Mouse (Mus musculus) cerebellum, adult (tissue): ENCODE measurements around the gene Bdh1.
"Not testable (repeated sequence)": the region's sequence is repeated elsewhere in the genome, so short reads cannot be mapped to it uniquely, and the experiment has no call there.

Experiments used
- ATAC-seq: cut with Nextera tagmentation; 2 replicates; pipeline ENCODE4 v1.9.2; 2017; ENCODE audit warnings: mild to moderate bottlenecking, moderate library complexity, mixed read lengths; ENCODE audit not compliant: insufficient number of reproducible peaks, low FRiP score, low TSS enrichment

Gene Bdh1

GRCm38 (mm10) chr16:31460506-31460905 lies 38.4 kb downstream of the Bdh1 start:
- ATAC-seq = 0 out of 2 replicates have a peak, but pooled peaks have one; percentile 0

GRCm38 (mm10) chr16:31461046-31461445 lies 39.0 kb downstream of the Bdh1 start:
- no peak for ATAC-seq

DNA sequence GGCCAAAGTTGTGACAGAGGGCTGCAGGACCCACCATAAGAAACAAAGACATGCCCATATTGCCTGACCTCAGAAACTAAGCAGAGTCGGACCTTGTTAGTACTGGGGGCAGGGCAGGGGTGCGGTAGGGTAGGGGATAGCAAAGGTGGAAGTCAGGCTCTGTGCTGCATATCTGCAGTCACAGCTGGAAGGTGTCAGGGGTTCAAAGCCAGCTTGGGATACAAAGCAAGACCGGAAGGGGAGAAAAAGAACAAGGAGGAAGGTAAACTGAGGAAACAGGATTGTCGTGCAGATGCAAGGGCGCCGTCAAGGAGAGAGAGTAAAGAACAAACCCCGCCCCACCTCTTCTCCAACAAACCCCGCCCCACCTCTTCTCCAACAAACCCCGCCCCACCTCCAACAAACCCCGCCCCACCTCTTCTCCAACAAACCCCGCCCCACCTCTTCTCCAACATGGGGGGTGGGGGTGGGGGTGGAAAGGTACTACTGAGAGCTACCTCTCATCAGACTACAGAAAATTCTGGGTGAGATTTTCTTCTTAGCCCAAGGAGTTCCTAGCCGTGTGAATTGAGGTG lies 40.1 kb downstream of the Bdh1 start:
- ATAC-seq = no peak

DNA sequence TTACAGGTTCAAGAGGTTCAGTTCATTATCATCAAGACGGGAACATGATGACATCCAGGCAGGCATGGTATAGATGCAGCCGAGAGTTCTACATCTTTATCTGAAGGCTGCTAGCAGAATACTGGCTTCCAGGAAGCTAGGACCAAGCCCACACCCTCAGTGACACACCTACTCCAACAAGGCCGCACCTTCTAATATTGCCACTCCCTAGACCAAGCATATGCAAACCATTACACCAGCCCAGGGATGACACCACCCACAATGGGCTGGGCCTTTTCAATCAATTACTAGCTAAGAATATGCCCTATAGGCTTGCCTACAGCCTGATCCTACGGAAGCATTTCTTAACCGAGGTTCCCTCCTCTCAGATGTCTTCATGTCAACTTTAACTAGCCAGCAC lies 42.9 kb downstream of the Bdh1 start:
- no peak for ATAC-seq

DNA sequence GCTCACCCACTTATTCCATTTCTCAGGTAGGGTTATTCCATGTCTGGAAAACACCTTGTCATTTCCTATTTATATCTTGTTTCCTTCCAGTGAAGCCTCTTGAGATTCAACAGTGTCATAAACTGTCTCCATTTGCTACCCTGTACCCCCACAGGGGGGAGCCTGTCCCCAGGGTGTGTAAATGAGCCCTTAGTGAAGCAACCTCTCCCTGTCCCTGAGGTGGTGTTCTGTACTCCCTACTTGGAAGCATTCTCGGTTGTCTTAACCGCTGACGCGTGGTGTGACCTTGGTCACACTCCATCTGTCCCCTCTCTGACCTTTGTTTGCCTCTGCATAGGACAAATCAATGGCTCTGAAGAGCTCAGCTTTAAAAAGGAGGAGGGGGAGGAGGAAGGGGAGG lies 43.5 kb downstream of the Bdh1 start:
- 0 out of 2 replicates have a peak, but pooled peaks have one; percentile 36 for ATAC-seq

GRCm38 (mm10) chr16:31466106-31466505 lies 44.0 kb downstream of the Bdh1 start:
- no peak for ATAC-seq

DNA sequence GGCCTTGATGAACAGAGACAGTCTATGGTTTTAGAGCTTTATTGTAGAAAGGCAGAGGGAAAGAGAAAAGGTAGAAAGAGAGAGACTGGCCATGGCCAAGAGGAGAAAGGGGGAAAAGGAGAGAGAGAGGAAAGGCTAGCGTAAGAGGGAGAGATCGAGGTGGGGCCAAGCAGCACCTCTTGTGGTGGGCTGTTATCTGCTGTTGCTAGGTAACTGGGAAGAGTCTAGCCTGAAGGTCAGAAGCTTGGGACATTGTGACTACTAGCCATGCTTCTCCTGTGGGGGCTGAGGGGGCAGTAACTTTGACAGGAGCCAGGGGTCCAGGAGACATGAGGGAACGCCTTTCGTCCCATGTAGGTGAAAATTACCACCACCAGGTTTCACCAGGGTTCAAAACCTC lies 48.7 kb downstream of the Bdh1 start:
- not testable (repeated sequence) for ATAC-seq

DNA sequence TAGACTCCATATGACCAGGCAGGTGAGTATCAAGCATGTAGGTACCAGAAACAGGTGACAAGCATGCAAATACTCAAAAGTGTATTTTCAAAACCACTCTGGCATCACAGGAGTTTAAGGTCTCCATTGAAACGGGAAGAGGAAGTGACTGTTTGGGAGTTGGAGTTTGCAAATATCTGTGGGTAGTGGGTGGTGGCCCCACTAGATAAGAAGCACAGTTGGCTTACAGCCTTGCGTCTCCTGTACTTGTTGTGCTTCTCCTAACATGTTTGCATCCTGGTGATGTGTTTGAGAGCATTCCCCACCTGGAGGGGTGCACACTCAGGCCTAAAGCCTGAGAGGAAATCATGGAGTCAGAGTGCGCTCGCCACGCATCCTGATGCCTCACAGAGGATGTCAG lies 49.9 kb downstream of the Bdh1 start:
- no peak for ATAC-seq

- no peak for ATAC-seq
Observed at GRCm38 (mm10) chr16:31473226-31473625, 51.1 kb downstream of the Bdh1 start.

- peak; percentile 70 for ATAC-seq
Observed at GRCm38 (mm10) chr16:31475123-31475968, 53.3 kb downstream of the Bdh1 start.

- ATAC-seq = peak; percentile 62; the same call in 1 of the 2 replicates
Observed at GRCm38 (mm10) chr16:31476872-31477603, 55.0 kb downstream of the Bdh1 start.

DNA sequence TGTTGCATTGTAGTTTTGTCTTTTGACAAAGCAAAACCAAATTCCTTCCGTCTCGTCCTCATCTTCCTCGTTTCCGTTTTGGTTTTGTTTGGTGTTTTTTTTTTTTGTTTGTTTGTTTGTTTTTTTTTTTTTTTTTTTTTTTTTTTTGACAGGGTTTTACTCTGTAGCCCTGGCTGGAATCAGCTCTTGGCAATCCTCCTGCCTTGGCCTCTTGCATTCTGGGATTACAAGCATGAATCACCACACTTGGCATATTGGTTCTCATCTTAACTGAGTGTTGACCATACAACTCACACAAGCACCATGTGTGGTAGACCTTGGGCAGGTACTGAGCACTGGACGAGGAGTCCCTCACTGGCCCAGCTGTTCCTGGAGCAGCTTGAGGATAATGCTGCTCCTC lies 63.3 kb downstream of the Bdh1 start:
- no peak for ATAC-seq

GRCm38 (mm10) chr16:31487266-31487665 lies 65.2 kb downstream of the Bdh1 start:
- no peak for ATAC-seq

GRCm38 (mm10) chr16:31489096-31489495 lies 67.0 kb downstream of the Bdh1 start:
- ATAC-seq = no peak

DNA sequence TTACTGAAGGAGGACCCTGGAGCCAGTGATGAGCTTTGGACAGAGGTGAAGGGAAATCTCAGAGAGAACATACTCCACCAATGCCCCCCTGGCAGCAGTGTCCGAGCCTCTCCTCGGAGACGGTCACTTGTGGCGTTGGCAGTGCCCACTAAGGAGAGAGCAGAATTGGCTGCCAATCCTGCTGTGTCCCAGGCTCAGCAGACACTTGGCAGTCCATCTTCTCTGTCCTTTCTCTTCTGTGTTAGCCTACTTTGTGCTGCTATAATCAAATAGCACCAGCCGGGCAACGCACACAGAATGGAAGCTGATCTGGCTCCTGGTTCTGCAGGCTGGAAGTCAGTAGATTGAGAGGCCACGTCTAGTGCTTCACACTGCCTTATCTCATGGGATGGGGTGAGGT lies 68.9 kb downstream of the Bdh1 start:
- ATAC-seq = no peak

DNA sequence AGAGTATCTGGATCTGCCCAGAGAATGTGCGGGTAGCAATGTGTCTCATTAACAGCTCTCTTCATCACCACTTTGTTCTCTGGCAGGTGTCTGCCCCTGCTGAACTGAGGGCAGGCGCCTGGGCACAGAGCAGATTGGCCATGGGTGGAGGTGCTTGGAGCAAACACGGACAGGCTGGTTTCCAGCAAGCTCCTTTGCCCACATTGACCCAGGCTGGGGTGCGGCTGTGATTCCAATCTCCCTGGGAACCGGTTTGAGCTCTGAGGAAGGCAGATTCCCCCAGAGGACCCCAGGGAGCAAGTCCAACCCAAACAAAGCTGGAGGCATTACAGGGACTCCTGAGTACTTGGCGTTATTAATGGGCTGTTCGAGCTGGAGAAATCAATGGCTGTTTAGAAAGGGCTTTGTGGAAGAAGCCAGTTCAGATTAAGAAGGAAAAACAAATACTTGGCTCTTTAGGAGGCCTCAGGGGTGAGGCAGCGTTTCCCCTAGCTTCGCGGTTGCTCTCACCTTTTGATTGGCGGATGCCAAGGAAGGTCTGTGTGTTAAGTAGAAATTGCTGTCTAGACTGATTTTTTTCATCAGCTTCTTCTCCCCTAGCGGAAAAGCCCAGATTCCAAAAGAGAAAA lies 71.0 kb downstream of the Bdh1 start:
- ATAC-seq = peak; percentile 38

GRCm38 (mm10) chr16:31493550-31493965 lies 71.5 kb downstream of the Bdh1 start:
- ATAC-seq = no peak

GRCm38 (mm10) chr16:31493991-31494390 lies 71.9 kb downstream of the Bdh1 start:
- peak; percentile 7; the same call in 1 of the 2 replicates for ATAC-seq

GRCm38 (mm10) chr16:31495356-31495755 lies 73.3 kb downstream of the Bdh1 start:
- no peak for ATAC-seq

DNA sequence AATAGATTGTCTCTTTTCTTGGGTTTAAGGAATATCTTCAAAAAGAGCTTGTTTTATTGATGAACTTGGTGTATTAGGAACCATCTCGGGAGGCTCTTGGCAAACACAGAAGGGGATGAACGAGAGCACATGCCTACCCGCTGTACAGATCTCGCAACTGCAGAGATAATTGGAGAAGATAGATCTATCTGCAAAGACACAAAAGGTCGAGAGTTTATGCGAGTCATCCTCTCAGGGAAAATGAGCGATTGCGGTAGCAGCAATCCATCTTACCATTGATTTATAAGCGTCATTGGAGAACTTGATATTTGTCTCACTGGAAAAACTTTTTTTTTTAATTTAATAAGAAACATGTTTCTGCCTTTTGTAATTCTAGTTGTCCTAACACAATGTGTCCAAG lies 73.7 kb downstream of the Bdh1 start:
- ATAC-seq = no peak

GRCm38 (mm10) chr16:31498336-31498735 lies 76.3 kb downstream of the Bdh1 start:
- no peak for ATAC-seq
